Mouse (Mus musculus) neural tube, embryonic 15.5 days (tissue): ENCODE measurements around the gene Mecom. TPM values are rescaled to one million over a fixed set of nuclear protein-coding genes. Genes with fewer than 3 reads are reported as not detected.

ENCODE experiments used
- ATAC-seq: fragments of 200-750 bp; cut with Nextera tagmentation; 2 replicates; pipeline ENCODE4 v1.8.0; 2017; ENCODE audit warnings: mild to moderate bottlenecking, moderate TSS enrichment, moderate library complexity; ENCODE audit not compliant: low FRiP score
- H3K27ac ChIP-seq: fragments of 300-500 bp; sonication (generic); replicated peaks from 2 replicates; pipeline ENCODE4 v1.5.1; 2015; ENCODE audit warnings: mild to moderate bottlenecking, inconsistent platforms
- H3K27me3 ChIP-seq: fragments of 300-500 bp; sonication (generic); replicated peaks from 2 replicates; pipeline ENCODE4 v1.6.1; 2015; ENCODE audit warnings: inconsistent platforms
- H3K36me3 ChIP-seq: fragments of 300-500 bp; sonication (generic); 2 replicates; pipeline ENCODE4 v1.6.1; 2015; ENCODE audit warnings: inconsistent platforms
- H3K4me1 ChIP-seq: fragments of 300-500 bp; sonication (generic); 2 replicates; pipeline ENCODE4 v1.6.1; 2015; ENCODE audit warnings: inconsistent platforms
- H3K4me2 ChIP-seq: fragments of 300-500 bp; sonication (generic); 2 replicates; pipeline ENCODE4 v1.6.1; 2015; ENCODE audit warnings: inconsistent platforms, mild to moderate bottlenecking, moderate library complexity
- H3K4me3 ChIP-seq: fragments of 300-500 bp; sonication (generic); replicated peaks from 2 replicates; pipeline ENCODE4 v1.5.1; 2015; ENCODE audit warnings: mild to moderate bottlenecking, inconsistent platforms
- H3K9ac ChIP-seq: fragments of 300-500 bp; sonication (generic); replicated peaks from 2 replicates; pipeline ENCODE4 v1.6.1; 2015; ENCODE audit warnings: mild to moderate bottlenecking, inconsistent platforms
- H3K9me3 ChIP-seq: fragments of 300-500 bp; sonication (generic); replicated peaks from 2 replicates; pipeline ENCODE4 v1.6.1; 2016; ENCODE audit warnings: inconsistent platforms
- WGBS: fragments of 180-500 bp; shearing (Covaris S2); methylation state at CpG from one replicate; pipeline ENCODE4 v1.1.7; 2015; ENCODE audit warnings: mixed read lengths; 5-methylcytosine and 5-hydroxymethylcytosine counted together
- polyA plus RNA-seq: library from polyadenylated mRNA; unstranded; fragments of >200 nt; fragmentation: Nextera tagmentation; extraction: Ambion mirVana; gene quantifications from 2 replicates; pipeline ENCODE4 v1.2.1, GENCODE M21; 2015

Mecom gene
- polyA plus RNA-seq, 1 experiment from 2014 or later: 5.2 TPM

- Histone ChIP-seq H3K9me3 (no peaks in the 10 kb centered on the region), H3K27ac (no peak overlapping the region), H3K9ac (no peak overlapping the region), H3K4me3 (no peak overlapping the region), H3K4me2 (no peak overlapping the region), H3K27me3 (no peaks in the 10 kb centered on the region), H3K4me1 (no peaks in the 10 kb centered on the region), H3K36me3 (no peaks in the 10 kb centered on the region)
- no peak for ATAC-seq
- 86% methylated on average over 4 of the region's 4 CpGs for WGBS
Observed at GRCm38 (mm10) chr3:30101146-30101545, 446.7 kb downstream of the Mecom start.

- no peak for ATAC-seq
- Histone ChIP-seq H3K9me3 (no peaks in the 10 kb centered on the region), H3K9ac (no peak overlapping the region), H3K4me2 (no peak overlapping the region), H3K36me3 (no peaks in the 10 kb centered on the region), H3K27ac (no peak overlapping the region), H3K27me3 (no peaks in the 10 kb centered on the region), H3K4me1 (no peaks in the 10 kb centered on the region), H3K4me3 (no peak overlapping the region)
- 77% methylated on average over 3 of the region's 3 CpGs for WGBS
Observed at GRCm38 (mm10) chr3:30097713-30098112, 450.1 kb downstream of the Mecom start.

DNA sequence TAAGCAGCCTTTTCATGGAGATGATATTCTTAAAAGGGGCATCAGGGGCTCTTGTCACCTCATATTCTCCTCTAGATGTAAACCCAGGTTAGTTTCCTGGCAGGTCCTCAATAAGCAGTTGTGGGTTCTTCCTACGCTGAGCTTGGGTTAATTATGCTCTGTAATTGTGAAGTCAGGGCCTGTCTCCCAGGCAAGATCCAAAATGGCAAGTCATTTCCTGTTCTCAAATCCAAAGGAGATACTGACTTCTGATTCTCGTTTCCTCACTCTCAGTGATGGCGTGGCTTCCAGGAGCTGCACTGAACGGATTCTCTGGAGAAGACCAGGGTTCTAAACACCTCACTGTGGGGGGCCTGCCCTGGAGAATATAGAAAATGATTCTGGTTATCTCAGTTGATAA lies 450.7 kb downstream of the Mecom start:
- WGBS: 75% methylated on average over 4 of the region's 4 CpGs
- Histone ChIP-seq H3K4me1 (no peaks in the 10 kb centered on the region), H3K9me3 (no peaks in the 10 kb centered on the region), H3K27ac (no peak overlapping the region), H3K4me2 (no peak overlapping the region), H3K4me3 (no peak overlapping the region), H3K27me3 (no peaks in the 10 kb centered on the region), H3K9ac (no peak overlapping the region), H3K36me3 (no peaks in the 10 kb centered on the region)
- no peak for ATAC-seq

DNA sequence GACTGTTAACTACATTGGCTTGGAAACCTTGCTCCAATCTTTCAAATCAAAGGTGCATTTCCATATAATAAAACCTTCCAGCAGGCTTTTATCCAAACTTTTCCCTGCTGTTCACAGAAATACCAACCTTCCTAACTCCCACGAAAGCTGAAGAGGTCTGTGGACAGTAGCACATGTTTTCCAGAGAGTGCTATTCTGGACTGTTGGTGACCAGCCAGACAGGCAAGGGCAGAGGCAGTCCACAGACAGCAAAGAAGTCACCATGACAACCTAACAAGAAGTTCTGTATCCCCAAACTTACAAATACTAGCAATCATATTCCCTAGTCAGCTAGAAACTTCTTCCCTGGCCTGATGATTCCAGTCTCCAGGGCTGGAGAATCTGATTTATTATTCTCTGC lies 454.8 kb downstream of the Mecom start:
- H3K4me1 ChIP-seq: no peaks in the 10 kb centered on the region
- no peak overlapping the region for H3K9ac ChIP-seq
- no peak overlapping the region for H3K4me3 ChIP-seq
- H3K36me3 ChIP-seq: no peaks in the 10 kb centered on the region
- H3K27ac ChIP-seq: no peak overlapping the region
- H3K4me2 ChIP-seq: no peak overlapping the region
- ATAC-seq: no peak
- 50% methylated on average over 1 of the region's 1 CpGs for WGBS
- H3K27me3 ChIP-seq: no peaks in the 10 kb centered on the region
- no peaks in the 10 kb centered on the region for H3K9me3 ChIP-seq

- no peaks in the 10 kb centered on the region for H3K9me3 ChIP-seq
- no peaks in the 10 kb centered on the region for H3K27me3 ChIP-seq
- ATAC-seq: no peak
- H3K36me3 ChIP-seq: no peaks in the 10 kb centered on the region
- no peak overlapping the region for H3K27ac ChIP-seq
- H3K4me2 ChIP-seq: no peak overlapping the region
- H3K4me3 ChIP-seq: no peak overlapping the region
- no peaks in the 10 kb centered on the region for H3K4me1 ChIP-seq
- WGBS: 59% methylated on average over 7 of the region's 7 CpGs
- H3K9ac ChIP-seq: no peak overlapping the region
Observed at GRCm38 (mm10) chr3:30092481-30092880, 455.3 kb downstream of the Mecom start.

DNA sequence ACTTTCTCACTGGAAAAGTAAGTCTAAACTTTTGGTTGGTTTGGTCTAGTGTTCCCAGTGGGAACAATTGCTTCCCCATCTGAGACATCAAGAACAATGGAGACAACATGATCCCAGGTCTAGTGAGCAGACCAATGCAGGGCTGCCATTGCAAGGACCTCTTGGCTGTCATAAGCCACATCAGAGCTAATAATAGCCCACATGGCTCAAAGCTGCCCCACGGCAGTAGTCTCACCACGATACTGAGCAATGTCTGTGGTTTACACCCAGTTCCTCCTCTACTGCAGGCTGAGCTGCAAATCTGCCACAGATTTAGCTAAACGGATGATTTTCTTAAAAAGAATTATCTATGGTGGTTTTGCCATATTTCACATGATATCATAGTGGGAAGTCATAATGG lies 455.9 kb downstream of the Mecom start:
- Histone ChIP-seq H3K4me2 (no peak overlapping the region), H3K36me3 (no peaks in the 10 kb centered on the region), H3K9me3 (no peaks in the 10 kb centered on the region), H3K9ac (no peak overlapping the region), H3K4me1 (no peaks in the 10 kb centered on the region), H3K4me3 (no peak overlapping the region), H3K27ac (no peak overlapping the region), H3K27me3 (no peaks in the 10 kb centered on the region)
- WGBS: 75% methylated on average over 3 of the region's 3 CpGs
- no peak for ATAC-seq

DNA sequence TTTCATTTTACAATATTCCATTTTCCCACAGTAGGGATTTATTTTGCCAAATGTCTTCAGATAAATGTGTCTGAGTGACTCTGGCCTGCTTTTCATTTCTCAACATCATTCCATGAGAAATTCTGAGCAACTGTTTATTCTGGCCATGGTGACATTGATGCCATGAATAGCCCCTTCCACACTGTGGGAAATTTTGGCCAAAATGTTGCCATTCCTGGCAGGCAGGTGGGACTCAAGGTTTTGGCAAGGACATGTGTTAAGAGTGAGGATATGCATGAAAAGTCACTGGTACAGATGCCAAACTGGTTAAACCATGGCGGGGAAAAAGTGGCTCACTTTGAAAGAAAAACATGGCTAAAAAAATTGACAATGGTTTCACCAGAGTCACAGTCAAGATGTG lies 456.4 kb downstream of the Mecom start:
- Histone ChIP-seq H3K9me3 (no peaks in the 10 kb centered on the region), H3K36me3 (no peaks in the 10 kb centered on the region), H3K4me1 (no peaks in the 10 kb centered on the region), H3K9ac (no peak overlapping the region), H3K27me3 (no peaks in the 10 kb centered on the region), H3K27ac (no peak overlapping the region), H3K4me3 (no peak overlapping the region), H3K4me2 (no peak overlapping the region)
- no peak for ATAC-seq
- WGBS: 92% methylated on average over 1 of the region's 1 CpGs

- no peak for ATAC-seq
- WGBS: 50% methylated on average over 6 of the region's 6 CpGs
- Histone ChIP-seq H3K9ac (no peak overlapping the region), H3K27ac (no peak overlapping the region), H3K27me3 (no peaks in the 10 kb centered on the region), H3K4me1 (no peaks in the 10 kb centered on the region), H3K9me3 (no peaks in the 10 kb centered on the region), H3K4me3 (no peak overlapping the region), H3K36me3 (no peaks in the 10 kb centered on the region), H3K4me2 (no peak overlapping the region)
Observed at GRCm38 (mm10) chr3:30086139-30086538, 461.7 kb downstream of the Mecom start.

GRCm38 (mm10) chr3:30083842-30084241 lies 464.0 kb downstream of the Mecom start:
- H3K36me3 ChIP-seq: no peaks in the 10 kb centered on the region
- H3K4me3 ChIP-seq: no peak overlapping the region
- no peaks in the 10 kb centered on the region for H3K9me3 ChIP-seq
- no peak overlapping the region for H3K4me2 ChIP-seq
- H3K27ac ChIP-seq: no peak overlapping the region
- no peak overlapping the region for H3K9ac ChIP-seq
- ATAC-seq: no peak
- H3K27me3 ChIP-seq: no peaks in the 10 kb centered on the region
- WGBS: 79% methylated on average over 1 of the region's 1 CpGs
- no peaks in the 10 kb centered on the region for H3K4me1 ChIP-seq

GRCm38 (mm10) chr3:30083268-30083667 lies 464.5 kb downstream of the Mecom start:
- H3K27me3 ChIP-seq: no peaks in the 10 kb centered on the region
- no peaks in the 10 kb centered on the region for H3K36me3 ChIP-seq
- 84% methylated on average over 9 of the region's 9 CpGs for WGBS
- ATAC-seq: no peak
- H3K9ac ChIP-seq: no peak overlapping the region
- no peak overlapping the region for H3K4me3 ChIP-seq
- H3K4me1 ChIP-seq: no peaks in the 10 kb centered on the region
- H3K4me2 ChIP-seq: no peak overlapping the region
- no peak overlapping the region for H3K27ac ChIP-seq
- no peaks in the 10 kb centered on the region for H3K9me3 ChIP-seq

GRCm38 (mm10) chr3:30080827-30081226 lies 467.0 kb downstream of the Mecom start:
- Histone ChIP-seq H3K9me3 (no peaks in the 10 kb centered on the region), H3K36me3 (no peaks in the 10 kb centered on the region), H3K27me3 (no peaks in the 10 kb centered on the region), H3K4me3 (no peak overlapping the region), H3K27ac (no peak overlapping the region), H3K4me1 (no peaks in the 10 kb centered on the region), H3K9ac (no peak overlapping the region), H3K4me2 (no peak overlapping the region)
- WGBS: 38% methylated on average over 7 of the region's 7 CpGs
- ATAC-seq: peak; percentile 59; the same call in 1 of the 2 replicates

DNA sequence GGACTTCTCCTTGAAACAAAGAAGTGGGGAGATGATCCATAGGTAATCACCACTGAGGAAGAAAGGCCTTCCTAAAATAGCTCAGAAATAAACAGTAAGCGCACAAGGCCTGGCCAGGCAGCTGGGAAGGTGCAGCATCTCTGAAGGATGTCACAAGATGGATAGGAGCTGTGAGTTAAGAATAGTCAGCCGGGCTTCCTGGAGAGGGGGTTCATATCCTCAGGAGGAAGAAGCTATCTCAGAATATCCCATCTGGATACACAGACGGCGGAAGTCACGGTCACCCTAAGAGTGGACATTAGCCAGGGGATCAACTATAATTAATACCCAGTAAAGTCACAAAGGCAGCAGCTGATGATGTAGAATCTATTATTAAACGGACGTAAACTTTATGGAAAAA lies 471.3 kb downstream of the Mecom start:
- Histone ChIP-seq H3K9ac (no peak overlapping the region), H3K4me1 (no peaks in the 10 kb centered on the region), H3K4me2 (no peak overlapping the region), H3K4me3 (no peak overlapping the region), H3K9me3 (no peaks in the 10 kb centered on the region), H3K27ac (no peak overlapping the region), H3K27me3 (no peaks in the 10 kb centered on the region), H3K36me3 (no peaks in the 10 kb centered on the region)
- ATAC-seq: no peak
- 95% methylated on average over 7 of the region's 7 CpGs for WGBS

- Histone ChIP-seq H3K4me1 (no peaks in the 10 kb centered on the region), H3K4me3 (no peak overlapping the region), H3K9ac (no peak overlapping the region), H3K4me2 (no peak overlapping the region), H3K36me3 (no peaks in the 10 kb centered on the region), H3K27me3 (no peaks in the 10 kb centered on the region), H3K27ac (no peak overlapping the region), H3K9me3 (no peaks in the 10 kb centered on the region)
- no peak for ATAC-seq
Observed at GRCm38 (mm10) chr3:30071271-30071670, 476.5 kb downstream of the Mecom start.
